ENCODE assay signal across 14 mouse cellular contexts in the genomic region with DNA sequence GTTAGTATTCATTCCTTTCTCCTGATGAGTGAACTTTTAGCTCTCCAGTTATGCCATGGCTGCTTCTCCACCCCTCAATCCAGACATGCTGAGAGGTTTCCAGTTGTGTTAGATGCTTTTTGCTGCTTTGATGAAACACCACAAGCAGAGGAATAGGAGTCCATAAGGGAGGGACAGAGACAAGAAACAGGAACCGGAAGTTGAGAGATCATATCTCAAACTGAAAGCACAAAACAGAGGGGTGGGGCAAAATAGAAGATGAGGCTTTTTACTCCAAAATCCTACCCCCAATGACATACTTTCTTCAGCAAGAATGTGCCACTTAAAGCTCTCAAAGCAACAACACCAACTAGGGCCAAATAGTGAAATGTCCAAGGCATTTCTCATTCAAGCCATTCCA.
"Had no signal": no experiment of that assay in that cellular context is flagged by ENCODE, and none has a peak within 500 bp of the region (broad histone marks: within the 10 kb centered on the region; RNA-seq: fewer than 3 reads in every experiment).

No protein-coding gene starts in this region.

- H3K4me1 ChIP-seq: limb, embryonic 10.5 days; liver, embryonic 15.5 days; midbrain, embryonic 13.5 days; neural tube, embryonic 15.5 days had no signal

- H3K27me3 ChIP-seq: liver, embryonic 15.5 days; megakaryocyte, embryonic 14.5 days; midbrain, embryonic 13.5 days; neural tube, embryonic 15.5 days had no signal

- ATAC-seq: intestine, embryonic 16.5 days; lung, postnatal 0 days; midbrain, embryonic 13.5 days had no signal

- H3K36me3 ChIP-seq: limb, embryonic 10.5 days; liver, embryonic 15.5 days; midbrain, embryonic 13.5 days; neural tube, embryonic 15.5 days had no signal

- H3K27ac ChIP-seq: left cerebral cortex, adult 2 months; limb, embryonic 10.5 days; liver, embryonic 15.5 days; midbrain, embryonic 13.5 days; neural tube, embryonic 15.5 days had no signal

- DNase-seq: kidney, adult 8-10 months; kidney, postnatal 25 days; lung, adult 2 months; lung, postnatal 36 days; right cerebral cortex, adult 18-20 months; thymus, postnatal 14 days had no signal

- H3K4me3 ChIP-seq: left cerebral cortex, adult 2 months; limb, embryonic 10.5 days; liver, embryonic 15.5 days; megakaryocyte, embryonic 14.5 days; midbrain, embryonic 13.5 days; neural tube, embryonic 15.5 days had no signal

- H3K9ac ChIP-seq: liver, embryonic 15.5 days; midbrain, embryonic 13.5 days; neural tube, embryonic 15.5 days had no signal

- H3K9me3 ChIP-seq: limb, embryonic 10.5 days; liver, embryonic 15.5 days; midbrain, embryonic 13.5 days; neural tube, embryonic 15.5 days had no signal
